Mouse (Mus musculus): ENCODE results near the gene Crebrf.

DNA sequence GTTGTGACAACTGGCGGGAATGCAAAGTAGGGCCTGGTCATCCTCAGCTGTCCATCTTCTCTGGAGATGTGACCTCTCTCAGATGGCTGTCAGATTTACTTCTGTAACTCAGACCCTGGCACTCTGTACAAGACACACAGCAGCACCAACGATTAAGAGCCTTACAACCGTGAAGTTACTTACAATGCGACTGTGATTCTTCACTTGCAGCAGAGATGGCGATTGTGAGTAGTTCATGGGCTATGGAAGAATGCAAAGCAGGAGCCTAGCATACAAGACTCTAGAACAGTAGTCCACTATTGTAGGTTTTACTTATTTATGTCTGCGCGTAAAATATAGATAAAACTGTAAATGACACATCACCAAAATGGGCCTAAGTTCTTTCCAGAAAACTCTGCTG lies 39.6 kb upstream of the Crebrf start:
- no peak for TF ChIP-seq GATA1 (IDR thresholded peaks at IDR 0.05; ENCODE audit: borderline replicate concordance, low read length)
- no peak for TF ChIP-seq FLI1 (IDR thresholded peaks at IDR 0.05; ENCODE audit: low read length)
